Mouse (Mus musculus) Patski (cell line): Measurements from ENCODE around the gene Zfp810. TPM values are rescaled to one million over a fixed set of nuclear protein-coding genes. Genes with fewer than 3 reads are reported as not detected.
A peak's percentile ranks its signal among the peaks of the same experiment; 100 is the strongest.

Experiments
- ATAC-seq: fragments of 100-300 bp; one replicate; pipeline ENCODE4 v1.8.0; 2021
- CTCF ChIA-PET: fragments of 350-600 bp; sonication (Branson Sonifier 250); formaldehyde crosslinking; loops from one replicate; lab custom pipeline; 2022; ENCODE audit warnings: inconsistent platforms; lab: Charles Lee
- POLR2A ChIA-PET: fragments of 350-600 bp; sonication (Branson Sonifier 250); formaldehyde crosslinking; loops from one replicate; lab custom pipeline; 2022; ENCODE audit warnings: antibody characterized with exemption, inconsistent platforms; lab: Charles Lee
- DNase-seq: peaks from one replicate; pipeline ENCODE4 v3.0.0-alpha.2; 2011; ENCODE audit warnings: low read depth, low spot score
- H3K27me3 ChIP-seq: fragments of 371-371 bp; one replicate; pipeline ENCODE4 v1.5.1; 2021
- CTCF ChIP-seq: fragments of 100-300 bp; IDR thresholded peaks from one replicate; pipeline ENCODE4 v1.5.1; 2021
- in situ Hi-C: fragments of 300-500 bp; cut with MboI; formaldehyde crosslinking; loops from 3 replicates; pipeline ENCODE4 v1.11.1; 2018; ENCODE audit warnings: low pct_unique_long_range_greater_than_20kb, mixed read lengths
- polyA plus RNA-seq: library from polyadenylated mRNA; unstranded; gene quantifications from one replicate; pipeline ENCODE4 v1.2.3, GENCODE M21; 2021

Gene Zfp810
- polyA plus RNA-seq, 1 experiment from 2014 or later = 12.5 TPM

GRCm38 (mm10) chr9:22260092-22260422, 47.4 kb downstream of the Zfp810 start:
- ChIA-PET POLR2A (interaction anchor here (0.7 kb wide), 1 partner anchor 45 kb away, joined by 3 read pairs; no protein-coding TSS in a partner anchor), CTCF (interaction anchor here (1.1 kb wide), 1 partner anchor 20 kb away, joined by 3 read pairs; no protein-coding TSS in a partner anchor)
- in situ Hi-C loops = no loop called here
- H3K27me3 ChIP-seq = no peaks in the 10 kb centered on the region
- ATAC-seq = no peak
- DNase-seq = no peak
- TF ChIP-seq CTCF = no peak

GRCm38 (mm10) chr9:22259184-22260091, 48.0 kb downstream of the Zfp810 start, which contains the start of gene Zfp599:
Zfp599 (minus strand) TSS chr9:22259895.
- no peak for TF ChIP-seq CTCF
- no peak for ATAC-seq
- POLR2A ChIA-PET = interaction anchor here (0.7 kb wide), 1 partner anchor 45 kb away, joined by 3 read pairs; no protein-coding TSS in a partner anchor
- no peak for DNase-seq
- in situ Hi-C loops = no loop called here
- H3K27me3 ChIP-seq = no peaks in the 10 kb centered on the region
- CTCF ChIA-PET = interaction anchor here (1.1 kb wide), 1 partner anchor 20 kb away, joined by 3 read pairs; no protein-coding TSS in a partner anchor

DNA sequence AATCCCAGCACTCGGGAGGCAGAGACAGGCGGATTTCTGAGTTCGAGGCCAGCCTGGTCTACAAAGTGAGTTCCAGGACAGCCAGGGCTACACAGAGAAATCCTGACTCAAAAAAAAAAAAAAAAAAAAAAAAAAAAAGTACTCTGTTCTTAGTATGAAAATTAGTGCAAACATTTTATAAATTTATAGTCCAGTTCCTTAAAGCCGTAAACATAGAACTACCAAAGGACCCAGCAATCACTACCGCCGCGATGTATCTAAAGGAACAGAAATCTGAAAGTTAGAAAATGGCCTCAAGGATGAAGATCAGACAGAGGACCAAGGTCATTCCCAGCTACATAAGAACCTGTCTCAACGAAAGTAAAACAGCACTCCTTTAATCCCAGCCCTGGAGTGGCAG, 48.7 kb downstream of the Zfp810 start:
- ChIA-PET POLR2A (no interaction called here), CTCF (no interaction called here)
- no peaks in the 10 kb centered on the region for H3K27me3 ChIP-seq
- in situ Hi-C loops = no loop called here
- ATAC-seq (no peak), DNase-seq (no peak)
- TF ChIP-seq CTCF = no peak

GRCm38 (mm10) chr9:22256579-22256978, 50.9 kb downstream of the Zfp810 start:
- in situ Hi-C loops = no loop called here
- H3K27me3 ChIP-seq = no peaks in the 10 kb centered on the region
- ChIA-PET CTCF (no interaction called here), POLR2A (no interaction called here)
- no peak for TF ChIP-seq CTCF
- ATAC-seq = no peak
- DNase-seq = no peak

- in situ Hi-C loops = no loop called here
- ChIA-PET POLR2A (no interaction called here), CTCF (no interaction called here)
- H3K27me3 ChIP-seq = no peaks in the 10 kb centered on the region
- ATAC-seq = no peak
- DNase-seq = no peak
- TF ChIP-seq CTCF = no peak
These were observed 63.2 kb downstream of the Zfp810 start for GRCm38 (mm10) chr9:22244242-22244641.

GRCm38 (mm10) chr9:22240001-22240400, 67.4 kb downstream of the Zfp810 start:
- CTCF ChIA-PET = interaction anchor here (1.0 kb wide), 1 partner anchor 20 kb away, joined by 3 read pairs; the partner anchor contains the start of gene Zfp599
- H3K27me3 ChIP-seq = no peaks in the 10 kb centered on the region
- ATAC-seq (no peak), DNase-seq (no peak)
- POLR2A ChIA-PET = no interaction called here
- in situ Hi-C loops = no loop called here
- no peak for TF ChIP-seq CTCF

- TF ChIP-seq CTCF = peak; percentile 41
- POLR2A ChIA-PET = interaction anchor here (0.7 kb wide), 1 partner anchor 175 kb away, joined by 4 read pairs; no protein-coding TSS in a partner anchor
- DNase-seq (no peak), ATAC-seq (no peak)
- in situ Hi-C loops = no loop called here
- no peaks in the 10 kb centered on the region for H3K27me3 ChIP-seq
- CTCF ChIA-PET = no interaction called here
These were observed 76.9 kb downstream of the Zfp810 start for GRCm38 (mm10) chr9:22230556-22230955.

- H3K27me3 ChIP-seq = no peaks in the 10 kb centered on the region
- ChIA-PET CTCF (no interaction called here), POLR2A (interaction anchor here (0.7 kb wide), 1 partner anchor 174 kb away, joined by 4 read pairs; no protein-coding TSS in a partner anchor)
- TF ChIP-seq CTCF = no peak
- DNase-seq (no peak), ATAC-seq (no peak)
- in situ Hi-C loops = no loop called here
These were observed 77.4 kb downstream of the Zfp810 start for GRCm38 (mm10) chr9:22230061-22230460.

DNA sequence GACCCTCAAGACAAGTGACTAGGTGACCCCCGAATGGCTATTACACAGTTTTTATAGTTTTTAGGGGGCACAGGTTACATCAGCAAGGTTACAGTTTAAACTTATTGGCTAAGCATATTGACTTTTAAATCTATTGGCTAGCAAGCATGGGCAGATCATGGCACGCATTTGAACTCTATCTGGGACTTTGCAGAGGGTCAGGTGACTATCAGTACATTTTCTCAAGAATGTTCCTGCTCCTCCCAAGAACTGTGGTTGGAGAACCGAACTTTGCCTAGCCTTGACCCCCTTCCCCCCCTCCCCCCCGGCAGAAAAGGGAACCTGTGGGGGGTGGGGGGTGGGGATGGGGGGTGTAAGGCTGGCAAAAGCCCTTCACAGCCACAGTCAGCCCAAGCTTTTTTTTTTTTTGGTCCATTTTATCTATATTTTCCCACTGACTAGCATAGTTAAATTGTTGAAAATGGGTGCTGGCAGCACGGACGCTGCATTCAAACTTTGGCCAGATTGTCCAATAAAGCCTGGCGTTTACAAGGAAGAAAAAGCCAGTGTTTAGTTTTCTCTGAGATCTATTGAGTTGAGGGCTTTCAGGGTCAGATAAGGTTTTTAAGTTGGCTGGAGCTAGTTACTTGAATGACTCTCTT, 77.9 kb downstream of the Zfp810 start:
- no peak for TF ChIP-seq CTCF
- no peaks in the 10 kb centered on the region for H3K27me3 ChIP-seq
- POLR2A ChIA-PET = no interaction called here
- ATAC-seq = no peak
- DNase-seq = no peak
- CTCF ChIA-PET = no interaction called here
- in situ Hi-C loops = loop anchor here (5.0 kb wide), 2 partner anchors 72 to 183 kb away; partner anchors contain the start of genes 9530077C05Rik and Pigyl

- no peaks in the 10 kb centered on the region for H3K27me3 ChIP-seq
- TF ChIP-seq CTCF = no peak
- no peak for DNase-seq
- no peak for ATAC-seq
- in situ Hi-C loops = loop anchor here (5.0 kb wide), 2 partner anchors 70 to 185 kb away; partner anchors contain the start of genes 9530077C05Rik and Pigyl
- ChIA-PET POLR2A (no interaction called here), CTCF (no interaction called here)
These were observed 80.6 kb downstream of the Zfp810 start for GRCm38 (mm10) chr9:22226846-22227245.

Other genes with a start within 250 kb of the Zfp810 start
- gene Gm49318, start 236.4 kb downstream of the Zfp810 start, polyA plus RNA-seq = not detected
- 10.9 TPM for gene Zfp653, start 236.3 kb downstream of the Zfp810 start, polyA plus RNA-seq
- gene Ecsit, start 222.2 kb downstream of the Zfp810 start, polyA plus RNA-seq = 44.3 TPM
- gene Cnn1, start 208.4 kb downstream of the Zfp810 start, polyA plus RNA-seq = 408 TPM
- gene Elof1, start 190.5 kb downstream of the Zfp810 start, polyA plus RNA-seq = 123 TPM
- not detected for gene Acp5, start 171.9 kb downstream of the Zfp810 start, polyA plus RNA-seq
- gene Pigyl, start 150.8 kb downstream of the Zfp810 start, polyA plus RNA-seq = 72.3 TPM
- gene Zfp872, start 119.6 kb downstream of the Zfp810 start, polyA plus RNA-seq = not detected
- 32.9 TPM for gene Zfp809, start 81.9 kb downstream of the Zfp810 start, polyA plus RNA-seq
- gene Zfp599, start 47.8 kb downstream of the Zfp810 start, polyA plus RNA-seq = 0.27 TPM
- gene Anln, start 81.5 kb upstream of the Zfp810 start, polyA plus RNA-seq = 87.6 TPM
- gene 9530077C05Rik, start 103.9 kb upstream of the Zfp810 start, polyA plus RNA-seq = 12.7 TPM
- not detected for gene Gm17545, start 146.6 kb upstream of the Zfp810 start, polyA plus RNA-seq
- gene Rp9, start 162.1 kb upstream of the Zfp810 start, polyA plus RNA-seq = 59.1 TPM
- 12.8 TPM for gene Bbs9, start 168.1 kb upstream of the Zfp810 start, polyA plus RNA-seq